Mouse (Mus musculus): ENCODE data around the gene Ncoa4. TPM values are rescaled to one million over a fixed set of nuclear protein-coding genes. Genes with fewer than 3 reads are reported as not detected.

Gene Ncoa4
- polyA plus RNA-seq, 1 experiment from 2014 or later = 141 TPM

- WGBS (ENCODE audit: insufficient replicate concordance) = 91% methylated on average over 2 of the region's 2 CpGs
- Histone ChIP-seq H3K36me3 (replicated peaks; ENCODE audit: insufficient read depth, low read length) (no peaks in the 10 kb centered on the region), H3K27me3 (ENCODE audit: insufficient read depth, low read length) (no peaks in the 10 kb centered on the region), H3K9ac (replicated peaks) (no peak overlapping the region), H3K4me1 (ENCODE audit: insufficient read depth) (peaks cover 10% of the 10 kb centered on the region), H3K27ac (ENCODE audit: low read depth) (no peak overlapping the region), H3K4me2 (ENCODE audit: low read depth, low read length) (no peak overlapping the region), H3K9me3 (ENCODE audit: low read length) (0 out of 2 replicates have a peak, but pooled peaks cover under 1% of the 10 kb centered on the region), H3K4me3 (ENCODE audit: low read depth, low read length) (no peak overlapping the region)
- TF ChIP-seq CTCF (IDR thresholded peaks at IDR 0.05; ENCODE audit: low read depth) (no peak), EP300 (IDR thresholded peaks at IDR 0.05; ENCODE audit: low read depth) (no peak)
- ATAC-seq (peak; percentile 18; the same call in 1 of the 2 replicates), DNase-seq (no peak)
Measured at GRCm38 (mm10) chr14:32153156-32153555, 6.5 kb upstream of the Ncoa4 start.

- Histone ChIP-seq H3K27me3 (ENCODE audit: insufficient read depth, low read length) (no peaks in the 10 kb centered on the region), H3K4me3 (ENCODE audit: low read depth, low read length) (no peak overlapping the region), H3K36me3 (replicated peaks; ENCODE audit: insufficient read depth, low read length) (no peaks in the 10 kb centered on the region), H3K9ac (replicated peaks) (no peak overlapping the region), H3K4me2 (ENCODE audit: low read depth, low read length) (no peak overlapping the region), H3K4me1 (ENCODE audit: insufficient read depth) (peaks cover 16% of the 10 kb centered on the region), H3K9me3 (ENCODE audit: low read length) (no peaks in the 10 kb centered on the region), H3K27ac (ENCODE audit: low read depth) (peak overlapping the region; percentile 64; the same call in 1 of the 2 replicates)
- ATAC-seq (no peak), DNase-seq (no peak)
- WGBS (ENCODE audit: insufficient replicate concordance) = 68% methylated on average over 6 of the region's 6 CpGs
- TF ChIP-seq EP300 (IDR thresholded peaks at IDR 0.05; ENCODE audit: low read depth) = 0 out of 2 replicates have a peak, but pooled peaks have one; percentile 12
- TF ChIP-seq CTCF (IDR thresholded peaks at IDR 0.05; ENCODE audit: low read depth) = no peak
Measured at GRCm38 (mm10) chr14:32154758-32155157, 4.9 kb upstream of the Ncoa4 start.

GRCm38 (mm10) chr14:32159150-32159670 is 455 bp upstream of the Ncoa4 start:
- Histone ChIP-seq H3K4me3 (ENCODE audit: low read depth, low read length) (peak overlapping the region; percentile 89), H3K4me1 (ENCODE audit: insufficient read depth) (peaks cover 38% of the 10 kb centered on the region), H3K27me3 (ENCODE audit: insufficient read depth, low read length) (no peaks in the 10 kb centered on the region), H3K36me3 (replicated peaks; ENCODE audit: insufficient read depth, low read length) (0 out of 2 replicates have a peak, but pooled peaks cover 3% of the 10 kb centered on the region), H3K9ac (replicated peaks) (peak overlapping the region; percentile 99; the same call in 1 of the 2 replicates), H3K27ac (ENCODE audit: low read depth) (peak overlapping the region; percentile 99), H3K9me3 (ENCODE audit: low read length) (no peaks in the 10 kb centered on the region), H3K4me2 (ENCODE audit: low read depth, low read length) (peak overlapping the region; percentile 79)
- WGBS (ENCODE audit: insufficient replicate concordance) = 23% methylated on average over 4 of the region's 4 CpGs
- TF ChIP-seq CTCF (IDR thresholded peaks at IDR 0.05; ENCODE audit: low read depth) = no peak
- TF ChIP-seq EP300 (IDR thresholded peaks at IDR 0.05; ENCODE audit: low read depth) = no peak
- ATAC-seq (peak; percentile 18), DNase-seq (no peak)

GRCm38 (mm10) chr14:32160563-32160962 is 898 bp downstream of the Ncoa4 start:
- WGBS (ENCODE audit: insufficient replicate concordance) = 14% methylated on average over 7 of the region's 7 CpGs
- Histone ChIP-seq H3K27ac (ENCODE audit: low read depth) (peak overlapping the region; percentile 99), H3K4me3 (ENCODE audit: low read depth, low read length) (peak overlapping the region; percentile 89), H3K9ac (replicated peaks) (peak overlapping the region; percentile 99), H3K4me2 (ENCODE audit: low read depth, low read length) (peak overlapping the region; percentile 79), H3K9me3 (ENCODE audit: low read length) (no peaks in the 10 kb centered on the region), H3K36me3 (replicated peaks; ENCODE audit: insufficient read depth, low read length) (0 out of 2 replicates have a peak, but pooled peaks cover 3% of the 10 kb centered on the region), H3K27me3 (ENCODE audit: insufficient read depth, low read length) (no peaks in the 10 kb centered on the region), H3K4me1 (ENCODE audit: insufficient read depth) (peaks cover 49% of the 10 kb centered on the region)
- no peak for TF ChIP-seq EP300 (IDR thresholded peaks at IDR 0.05; ENCODE audit: low read depth)
- no peak for TF ChIP-seq CTCF (IDR thresholded peaks at IDR 0.05; ENCODE audit: low read depth)
- ATAC-seq = no peak
- no peak for DNase-seq

- WGBS (ENCODE audit: insufficient replicate concordance) = 55% methylated on average over 12 of the region's 12 CpGs
- Histone ChIP-seq H3K4me3 (ENCODE audit: low read depth, low read length) (peak overlapping the region; percentile 89), H3K27ac (ENCODE audit: low read depth) (peak overlapping the region; percentile 99), H3K4me2 (ENCODE audit: low read depth, low read length) (peak overlapping the region; percentile 79), H3K4me1 (ENCODE audit: insufficient read depth) (peaks cover 49% of the 10 kb centered on the region), H3K9ac (replicated peaks) (peak overlapping the region; percentile 99), H3K27me3 (ENCODE audit: insufficient read depth, low read length) (no peaks in the 10 kb centered on the region), H3K36me3 (replicated peaks; ENCODE audit: insufficient read depth, low read length) (0 out of 2 replicates have a peak, but pooled peaks cover 3% of the 10 kb centered on the region), H3K9me3 (ENCODE audit: low read length) (no peaks in the 10 kb centered on the region)
- peak; percentile 47 for DNase-seq
- TF ChIP-seq EP300 (IDR thresholded peaks at IDR 0.05; ENCODE audit: low read depth) = peak; percentile 75
- TF ChIP-seq CTCF (IDR thresholded peaks at IDR 0.05; ENCODE audit: low read depth) = no peak
- ATAC-seq = peak; percentile 12; the same call in 1 of the 2 replicates
Measured at GRCm38 (mm10) chr14:32161090-32161885, 1.6 kb downstream of the Ncoa4 start.

- H3K36me3 ChIP-seq (replicated peaks; ENCODE audit: insufficient read depth, low read length) = 0 out of 2 replicates have a peak, but pooled peaks cover 3% of the 10 kb centered on the region
- peak overlapping the region; percentile 99; the same call in 1 of the 2 replicates for H3K27ac ChIP-seq (ENCODE audit: low read depth)
- ATAC-seq (no peak), DNase-seq (no peak)
- H3K9me3 ChIP-seq (ENCODE audit: low read length) = no peaks in the 10 kb centered on the region
- TF ChIP-seq CTCF (IDR thresholded peaks at IDR 0.05; ENCODE audit: low read depth) (no peak), EP300 (IDR thresholded peaks at IDR 0.05; ENCODE audit: low read depth) (no peak)
- H3K4me1 ChIP-seq (ENCODE audit: insufficient read depth) = peaks cover 49% of the 10 kb centered on the region
- peak overlapping the region; percentile 99; the same call in 1 of the 2 replicates for H3K9ac ChIP-seq (replicated peaks)
- H3K4me2 ChIP-seq (ENCODE audit: low read depth, low read length) = peak overlapping the region; percentile 79
- no peaks in the 10 kb centered on the region for H3K27me3 ChIP-seq (ENCODE audit: insufficient read depth, low read length)
- H3K4me3 ChIP-seq (ENCODE audit: low read depth, low read length) = peak overlapping the region; percentile 89
- 84% methylated on average over 5 of the region's 5 CpGs for WGBS (ENCODE audit: insufficient replicate concordance)
Measured at GRCm38 (mm10) chr14:32162231-32162630, 2.6 kb downstream of the Ncoa4 start.
